Mouse (Mus musculus) kidney, embryonic 14.5 days (tissue): ENCODE measurements around the gene Grik3. TPM values are rescaled to one million over a fixed set of nuclear protein-coding genes. Genes with fewer than 3 reads are reported as not detected.

ENCODE experiments used
- ATAC-seq: fragments of 200-750 bp; cut with Nextera tagmentation; 2 replicates; pipeline ENCODE4 v1.8.0; 2017; ENCODE audit warnings: moderate number of reproducible peaks, mild to moderate bottlenecking, moderate TSS enrichment, moderate library complexity; ENCODE audit not compliant: low FRiP score, low TSS enrichment
- H3K27ac ChIP-seq: fragments of 300-500 bp; sonication (generic); 2 replicates; pipeline ENCODE4 v1.5.1; 2014; ENCODE audit warnings: low read depth, mild to moderate bottlenecking, low read length, moderate library complexity, mixed read lengths
- H3K27me3 ChIP-seq: fragments of 300-500 bp; sonication (generic); 2 replicates; pipeline ENCODE4 v1.6.1; 2014; ENCODE audit warnings: mild to moderate bottlenecking, low read length; ENCODE audit not compliant: control insufficient read depth, insufficient read depth
- H3K36me3 ChIP-seq: fragments of 300-500 bp; sonication (generic); 2 replicates; pipeline ENCODE4 v1.6.1; 2014; ENCODE audit warnings: low read length, mixed read lengths; ENCODE audit not compliant: control insufficient read depth, insufficient read depth
- H3K4me1 ChIP-seq: fragments of 300-500 bp; sonication (generic); 2 replicates; pipeline ENCODE4 v1.6.1; 2014; ENCODE audit warnings: low read length, mixed read lengths; ENCODE audit not compliant: control insufficient read depth, insufficient read depth
- H3K4me2 ChIP-seq: fragments of 300-500 bp; sonication (generic); replicated peaks from 2 replicates; pipeline ENCODE4 v1.6.1; 2014; ENCODE audit warnings: low read depth, mild to moderate bottlenecking, low read length
- H3K4me3 ChIP-seq: fragments of 300-500 bp; sonication (generic); 2 replicates; pipeline ENCODE4 v1.5.1; 2014; ENCODE audit warnings: mild to moderate bottlenecking, low read length
- H3K9ac ChIP-seq: fragments of 300-500 bp; sonication (generic); 2 replicates; pipeline ENCODE4 v1.6.1; 2014; ENCODE audit warnings: low read depth, mild to moderate bottlenecking, low read length, moderate library complexity
- H3K9me3 ChIP-seq: fragments of 300-500 bp; sonication (generic); 2 replicates; pipeline ENCODE4 v1.6.1; 2016; ENCODE audit warnings: low read length; ENCODE audit not compliant: control insufficient read depth
- WGBS: fragments of 180-500 bp; shearing (Covaris S2); extraction: QIAGEN DNeasy Blood & Tissue Kit; methylation state at CpG from one replicate; pipeline ENCODE4 v1.1.7; 2014; 5-methylcytosine and 5-hydroxymethylcytosine counted together
- polyA plus RNA-seq: library from polyadenylated mRNA; unstranded; fragments of >200 nt; fragmentation: Nextera tagmentation; extraction: Ambion mirVana; gene quantifications from 2 replicates; pipeline ENCODE4 v1.2.1, GENCODE M21; 2014

Gene Grik3
- polyA plus RNA-seq, 1 experiment from 2014 or later = 0.14 TPM

DNA sequence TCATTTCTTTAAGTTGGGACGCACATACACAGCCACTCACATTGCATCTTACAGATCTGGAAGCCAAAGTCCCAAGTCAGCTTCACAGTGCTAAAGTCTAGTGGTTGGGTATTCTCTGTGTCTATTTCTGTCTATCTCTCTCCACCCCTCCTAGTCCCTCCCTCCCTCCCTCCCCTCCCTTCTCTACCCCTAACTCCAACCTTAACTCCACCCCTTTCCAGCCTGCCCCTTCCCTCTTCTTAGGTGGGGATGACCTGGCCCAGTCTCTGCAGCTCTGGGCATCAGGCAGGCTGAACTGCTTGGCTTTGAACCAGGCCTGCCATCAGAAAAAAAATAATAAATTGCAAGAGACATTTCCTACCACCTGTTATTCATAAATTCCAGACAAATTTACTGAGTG, 235.7 kb downstream of the Grik3 start:
- Histone ChIP-seq H3K27me3 (peaks cover 39% of the 10 kb centered on the region), H3K9ac (no peak overlapping the region), H3K4me2 (no peak overlapping the region), H3K4me1 (peaks cover 22% of the 10 kb centered on the region), H3K9me3 (no peaks in the 10 kb centered on the region), H3K36me3 (no peaks in the 10 kb centered on the region), H3K27ac (no peak overlapping the region), H3K4me3 (no peak overlapping the region)
- ATAC-seq = no peak
- WGBS = 88% methylated on average over 1 of the region's 1 CpGs

DNA sequence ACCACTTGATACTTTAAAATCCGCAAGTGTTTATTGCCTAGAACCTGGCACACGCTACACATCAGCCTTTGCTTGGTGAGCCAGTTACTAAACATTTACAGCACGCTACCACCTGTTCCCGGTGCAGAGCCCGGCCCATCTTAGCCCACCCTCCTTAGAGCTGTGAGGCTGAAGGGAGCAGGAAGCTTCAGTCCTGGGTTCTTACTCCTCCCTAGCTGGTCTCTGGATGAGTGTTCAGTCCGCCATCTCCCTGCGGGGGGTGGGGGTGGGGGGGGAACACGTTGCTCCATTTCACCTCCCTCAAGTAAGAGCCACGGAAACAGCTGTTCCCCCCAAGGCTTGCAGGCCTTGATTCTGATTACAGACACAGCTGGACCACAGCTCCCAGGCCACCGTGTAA, 236.5 kb downstream of the Grik3 start:
- Histone ChIP-seq H3K4me2 (peak overlapping the region; percentile 26; the same call in 1 of the 2 replicates), H3K27me3 (peaks cover 39% of the 10 kb centered on the region)

GRCm38 (mm10) chr4:125727626-125728025, 237.1 kb downstream of the Grik3 start:
- H3K27ac ChIP-seq = peak overlapping the region; percentile 38; the same call in 1 of the 2 replicates
- H3K9ac ChIP-seq = no peak overlapping the region
- H3K4me3 ChIP-seq = peak overlapping the region; percentile 25
- no peak for ATAC-seq
- H3K36me3 ChIP-seq = no peaks in the 10 kb centered on the region
- peaks cover 39% of the 10 kb centered on the region for H3K27me3 ChIP-seq
- peak overlapping the region; percentile 36 for H3K4me2 ChIP-seq
- H3K9me3 ChIP-seq = no peaks in the 10 kb centered on the region
- 7% methylated on average over 4 of the region's 4 CpGs for WGBS
- peaks cover 22% of the 10 kb centered on the region for H3K4me1 ChIP-seq

More for the DNA sequence above, 236.5 kb downstream of the Grik3 start:
- Histone ChIP-seq H3K9ac (no peak overlapping the region), H3K9me3 (no peaks in the 10 kb centered on the region), H3K4me1 (peaks cover 22% of the 10 kb centered on the region), H3K27ac (no peak overlapping the region), H3K36me3 (no peaks in the 10 kb centered on the region), H3K4me3 (no peak overlapping the region)
- WGBS = 7% methylated on average over 10 of the region's 10 CpGs
- ATAC-seq = peak; percentile 25; the same call in 1 of the 2 replicates

DNA sequence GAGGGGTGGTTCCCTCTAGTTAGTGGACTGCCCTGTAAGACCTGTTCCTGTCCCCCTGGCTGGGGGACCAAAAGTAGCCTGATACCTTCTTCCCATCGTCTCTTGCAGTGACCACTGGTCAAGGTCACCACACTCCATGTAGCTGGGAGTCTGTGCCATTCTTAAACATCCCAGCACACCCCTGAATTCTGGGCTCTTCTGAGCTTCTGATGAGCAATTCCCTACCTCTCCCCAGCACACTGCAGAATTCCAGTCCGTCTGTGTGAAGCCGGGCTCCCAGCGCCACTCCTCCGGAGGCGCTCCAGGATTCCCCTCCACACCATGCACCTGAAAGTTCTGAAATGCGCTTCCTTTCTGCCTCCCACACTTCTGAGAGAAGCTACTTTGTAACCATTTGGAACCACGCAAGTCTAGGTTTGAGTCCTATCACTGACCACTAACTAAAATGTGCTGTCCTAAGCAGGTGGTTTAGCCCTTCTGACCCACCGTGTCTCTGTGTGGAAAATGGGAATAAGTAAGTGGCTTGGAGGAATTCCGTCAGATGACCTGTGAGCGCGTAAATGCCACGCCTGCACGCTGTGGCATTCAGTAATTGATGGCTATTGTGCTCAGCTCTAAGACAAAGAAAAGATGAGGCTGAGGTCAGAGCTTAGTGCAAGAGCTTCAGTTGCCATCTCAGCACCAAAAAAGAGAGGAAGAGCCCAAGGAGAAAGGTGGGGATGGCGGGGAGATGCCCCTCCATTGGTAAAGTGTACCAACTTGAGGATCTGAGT, 237.8 kb downstream of the Grik3 start:
- ATAC-seq = no peak
- Histone ChIP-seq H3K4me3 (peak overlapping the region; percentile 25), H3K27ac (peak overlapping the region; percentile 38; the same call in 1 of the 2 replicates), H3K9me3 (no peaks in the 10 kb centered on the region), H3K27me3 (peaks cover 39% of the 10 kb centered on the region), H3K4me2 (peak overlapping the region; percentile 36; the same call in 1 of the 2 replicates), H3K9ac (peak overlapping the region; percentile 34; the same call in 1 of the 2 replicates), H3K4me1 (peaks cover 22% of the 10 kb centered on the region), H3K36me3 (no peaks in the 10 kb centered on the region)
- 6% methylated on average over 15 of the region's 15 CpGs for WGBS

DNA sequence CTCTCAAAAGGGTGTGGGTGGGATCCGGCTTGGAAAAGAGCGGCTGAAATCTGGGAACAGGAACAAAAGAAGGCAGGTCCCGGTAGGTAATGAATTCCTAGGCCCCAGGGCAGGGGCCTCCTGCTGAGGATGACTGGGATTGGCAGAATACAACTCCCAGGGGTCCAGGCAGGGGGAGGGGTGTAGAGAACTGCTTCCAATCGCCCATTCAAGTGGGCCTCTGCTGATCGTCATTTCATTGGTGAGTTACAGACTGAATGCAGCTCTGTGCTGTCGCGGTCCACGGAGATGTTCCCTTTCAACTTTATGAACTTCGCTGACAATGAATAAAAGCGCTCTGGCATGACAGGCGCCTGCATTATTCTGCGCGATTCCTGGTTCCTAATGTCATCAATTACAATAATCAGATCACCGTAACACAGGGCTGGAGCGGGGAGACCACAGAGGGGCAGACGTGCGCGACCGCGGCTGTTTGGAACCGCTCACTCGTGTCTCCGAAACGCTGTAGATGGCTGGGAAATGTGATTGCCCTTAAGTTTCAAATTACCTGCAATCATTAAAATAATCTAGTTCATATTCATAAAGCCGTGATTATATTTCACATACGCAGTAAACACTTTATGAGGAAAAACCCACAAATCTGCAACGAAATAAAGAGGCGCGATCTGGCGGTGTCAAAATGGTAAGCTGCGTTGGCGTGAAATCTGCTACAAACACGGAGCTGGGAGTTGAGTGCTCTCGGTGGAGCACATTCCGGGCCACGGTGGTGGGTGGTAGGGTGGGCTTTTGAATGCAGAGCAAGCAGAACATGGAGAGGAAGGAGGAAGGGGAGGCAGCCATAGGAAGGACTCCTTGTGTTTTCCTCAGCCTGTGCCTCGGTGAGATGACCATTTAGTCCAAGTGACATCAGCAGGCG, 239.1 kb downstream of the Grik3 start:
- peak overlapping the region; percentile 36 for H3K4me2 ChIP-seq
- no peaks in the 10 kb centered on the region for H3K9me3 ChIP-seq
- peaks cover 39% of the 10 kb centered on the region for H3K27me3 ChIP-seq
- H3K9ac ChIP-seq = peak overlapping the region; percentile 34; the same call in 1 of the 2 replicates
- H3K4me1 ChIP-seq = peaks cover 22% of the 10 kb centered on the region
- H3K36me3 ChIP-seq = no peaks in the 10 kb centered on the region
- no peak overlapping the region for H3K27ac ChIP-seq
- WGBS = 4% methylated on average over 38 of the region's 38 CpGs
- H3K4me3 ChIP-seq = peak overlapping the region; percentile 25
- ATAC-seq = peak; percentile 60; the same call in 1 of the 2 replicates

GRCm38 (mm10) chr4:125730751-125731150, 240.3 kb downstream of the Grik3 start:
- no peak for ATAC-seq
- H3K9me3 ChIP-seq = no peaks in the 10 kb centered on the region
- no peak overlapping the region for H3K4me3 ChIP-seq
- no peak overlapping the region for H3K9ac ChIP-seq
- H3K36me3 ChIP-seq = no peaks in the 10 kb centered on the region
- WGBS = 90% methylated on average over 6 of the region's 6 CpGs
- H3K4me2 ChIP-seq = no peak overlapping the region
- no peak overlapping the region for H3K27ac ChIP-seq
- H3K4me1 ChIP-seq = peaks cover 22% of the 10 kb centered on the region
- H3K27me3 ChIP-seq = peaks cover 39% of the 10 kb centered on the region

DNA sequence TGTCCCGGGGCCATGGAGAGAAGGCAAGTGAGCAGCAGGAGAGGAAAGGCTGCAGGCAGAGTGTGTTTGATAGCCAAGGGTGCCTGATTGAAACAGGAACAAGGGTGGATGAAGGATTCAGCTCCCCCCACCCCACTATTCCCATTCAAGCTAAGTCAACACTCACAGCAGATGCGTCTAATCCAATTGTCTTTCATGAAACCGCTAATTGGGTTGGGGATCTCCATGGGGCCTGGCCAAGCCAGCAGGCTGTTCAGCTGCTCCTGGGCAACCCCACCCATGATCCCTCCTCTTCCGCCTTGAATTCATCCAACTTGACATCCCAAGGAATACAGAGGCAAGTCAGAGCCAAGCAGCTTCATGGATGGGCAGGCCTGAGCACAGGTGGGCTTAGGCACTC, 246.3 kb downstream of the Grik3 start:
- H3K27me3 ChIP-seq = no peaks in the 10 kb centered on the region
- no peak for ATAC-seq
- WGBS = 79% methylated on average over 4 of the region's 4 CpGs

DNA sequence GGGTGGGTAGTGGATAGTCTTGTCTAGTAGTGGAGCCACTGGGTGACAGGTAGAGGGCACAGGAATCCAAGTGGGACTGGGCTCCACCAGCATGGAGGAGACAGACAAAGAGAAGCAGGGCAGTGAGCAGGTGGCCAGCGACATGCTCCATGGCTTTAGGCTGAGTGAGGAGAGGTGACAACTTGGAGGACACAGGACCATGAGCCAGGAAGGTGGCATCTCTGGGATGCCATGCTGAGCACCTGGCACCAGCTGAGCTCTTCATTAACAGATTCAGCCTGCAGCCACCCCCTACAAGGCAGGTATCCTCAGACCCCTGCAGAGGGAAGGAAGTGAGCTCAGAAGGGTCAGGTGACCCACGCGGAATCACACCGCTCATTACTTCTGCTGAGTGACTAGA, 248.3 kb downstream of the Grik3 start:
- Histone ChIP-seq H3K27ac (no peak overlapping the region), H3K4me2 (no peak overlapping the region), H3K4me3 (no peak overlapping the region), H3K4me1 (no peaks in the 10 kb centered on the region), H3K9ac (no peak overlapping the region), H3K36me3 (no peaks in the 10 kb centered on the region), H3K9me3 (no peaks in the 10 kb centered on the region), H3K27me3 (no peaks in the 10 kb centered on the region)
- no peak for ATAC-seq
- WGBS = 80% methylated on average over 4 of the region's 4 CpGs

More for the DNA sequence above, 246.3 kb downstream of the Grik3 start:
- H3K36me3 ChIP-seq = no peaks in the 10 kb centered on the region
- H3K4me3 ChIP-seq = no peak overlapping the region
- no peak overlapping the region for H3K27ac ChIP-seq
- no peak overlapping the region for H3K9ac ChIP-seq
- H3K4me2 ChIP-seq = no peak overlapping the region
- H3K9me3 ChIP-seq = no peaks in the 10 kb centered on the region
- H3K4me1 ChIP-seq = no peaks in the 10 kb centered on the region
